In genomic region chr2:169443271-169443670, GRCm38 (mm10) we compare ENCODE assay signal across 19 mouse cellular contexts.
A peak's percentile ranks its signal among the peaks of the same experiment; 100 is the strongest.
DNase-seq lines count a peak whose midpoint lies in the region; ATAC-seq lines count a peak whose summit lies in the region.
"Had no signal": no experiment of that assay in that cellular context is flagged by ENCODE, and none has a peak within 500 bp of the region (broad histone marks: within the 10 kb centered on the region; RNA-seq: fewer than 3 reads in every experiment).

No protein-coding gene starts in this region.

- H3K36me3 ChIP-seq in heart, embryonic 11.5 days (ENCODE audit: control insufficient read depth, insufficient read depth, low read length): no peaks in the 10 kb centered on the region
- no peaks in the 10 kb centered on the region for H3K36me3 ChIP-seq in midbrain, embryonic 11.5 days (ENCODE audit: control insufficient read depth, insufficient read depth, low read length)
- no peaks in the 10 kb centered on the region for H3K36me3 ChIP-seq in midbrain, embryonic 15.5 days (replicated peaks)
- H3K36me3 ChIP-seq: G1E had no signal

- H3K4me1 ChIP-seq in heart, embryonic 11.5 days (ENCODE audit: control insufficient read depth, insufficient read depth, low read length): no peaks in the 10 kb centered on the region
- no peaks in the 10 kb centered on the region for H3K4me1 ChIP-seq in midbrain, embryonic 11.5 days (ENCODE audit: control insufficient read depth, insufficient read depth, low read length)
- H3K4me1 ChIP-seq in midbrain, embryonic 15.5 days: peaks cover 15% of the 10 kb centered on the region

- no peak for ATAC-seq in heart, embryonic 11.5 days (replicated peaks; ENCODE audit: insufficient number of reproducible peaks, low FRiP score, low TSS enrichment)
- no peak for ATAC-seq in midbrain, embryonic 11.5 days (ENCODE audit: low FRiP score)
- no peak for ATAC-seq in midbrain, embryonic 15.5 days (replicated peaks)
- ATAC-seq: activated CD4-positive, CD25-positive, alpha-beta regulatory T cell, adult 4 months; CD4-positive, CD25-positive, alpha-beta regulatory T cell, adult 4 months; Patski had no signal

- no peak overlapping the region for H3K4me2 ChIP-seq in heart, embryonic 11.5 days
- H3K4me2 ChIP-seq in midbrain, embryonic 11.5 days: no peak overlapping the region
- H3K4me2 ChIP-seq in midbrain, embryonic 15.5 days: no peak overlapping the region

- H3K9me3 ChIP-seq in heart, embryonic 11.5 days (replicated peaks; ENCODE audit: control insufficient read depth, low read length): no peaks in the 10 kb centered on the region
- no peaks in the 10 kb centered on the region for H3K9me3 ChIP-seq in midbrain, embryonic 11.5 days (ENCODE audit: control insufficient read depth, low read length)
- H3K9me3 ChIP-seq in midbrain, embryonic 15.5 days: no peaks in the 10 kb centered on the region

- no peak overlapping the region for H3K27ac ChIP-seq in heart, embryonic 11.5 days (ENCODE audit: low read depth, low read length)
- H3K27ac ChIP-seq in midbrain, embryonic 11.5 days (ENCODE audit: low read depth, low read length): no peak overlapping the region
- no peak overlapping the region for H3K27ac ChIP-seq in midbrain, embryonic 15.5 days

- DNase-seq in heart, adult 11 months: peak; percentile 52
- peak; percentile 54 for DNase-seq in midbrain, embryonic 11.5 days (ENCODE audit: low spot score, missing footprints)
- DNase-seq: adrenal gland, adult 2 months; adrenal gland, adult 8-10 months; adrenal gland, postnatal 10 days; adrenal gland, postnatal 14 days; adrenal gland, postnatal 25 days; adrenal gland, postnatal 36 days; B cell, adult 2 months; cerebellum, adult 11 months; cerebellum, adult 11-12 months; cerebellum, adult 18-20 months had no signal

- H3K9ac ChIP-seq in heart, embryonic 11.5 days (ENCODE audit: low read depth, low read length): no peak overlapping the region
- H3K9ac ChIP-seq in midbrain, embryonic 11.5 days (ENCODE audit: low read length): no peak overlapping the region
- H3K9ac ChIP-seq in midbrain, embryonic 15.5 days: no peak overlapping the region

- H3K4me3 ChIP-seq in heart, embryonic 11.5 days (ENCODE audit: low read depth, low read length): no peak overlapping the region
- H3K4me3 ChIP-seq in midbrain, embryonic 11.5 days (ENCODE audit: low read depth, low read length): no peak overlapping the region
- H3K4me3 ChIP-seq in midbrain, embryonic 15.5 days: no peak overlapping the region

- 87% methylated on average over 8 of the region's 8 CpGs for WGBS in heart, embryonic 11.5 days (ENCODE audit: insufficient replicate concordance)
- 91% methylated on average over 8 of the region's 8 CpGs for WGBS in midbrain, embryonic 11.5 days
- WGBS in midbrain, embryonic 15.5 days: 89% methylated on average over 8 of the region's 8 CpGs

- H3K27me3 ChIP-seq in heart, embryonic 11.5 days (ENCODE audit: control insufficient read depth, insufficient read depth, low read length): no peaks in the 10 kb centered on the region
- no peaks in the 10 kb centered on the region for H3K27me3 ChIP-seq in midbrain, embryonic 11.5 days (ENCODE audit: control insufficient read depth, insufficient read depth, low read length)
- H3K27me3 ChIP-seq in midbrain, embryonic 15.5 days (replicated peaks): no peaks in the 10 kb centered on the region
- H3K27me3 ChIP-seq: CH12.LX had no signal
